Mouse (Mus musculus) testis, adult 2 months (tissue): ENCODE data around the gene F10. TPM values are rescaled to one million over a fixed set of nuclear protein-coding genes. Genes with fewer than 3 reads are reported as not detected.

Experiments
- H3K27ac ChIP-seq: fragments of 200-500 bp; 2 replicates; pipeline ENCODE4 v1.5.1; 2012; ENCODE audit warnings: low read depth, low read length; ENCODE audit not compliant: control insufficient read depth, insufficient read depth
- H3K27me3 ChIP-seq: fragments of 200-500 bp; 2 replicates; pipeline ENCODE4 v1.6.1; 2012; ENCODE audit warnings: mild to moderate bottlenecking, low read length, moderate library complexity; ENCODE audit not compliant: control insufficient read depth, insufficient read depth
- H3K36me3 ChIP-seq: fragments of 200-500 bp; 2 replicates; pipeline ENCODE4 v1.6.1; 2012; ENCODE audit warnings: mild to moderate bottlenecking, low read length; ENCODE audit not compliant: control insufficient read depth, insufficient read depth
- H3K4me1 ChIP-seq: fragments of 200-500 bp; 2 replicates; pipeline ENCODE4 v1.6.1; 2012; ENCODE audit warnings: low read length; ENCODE audit not compliant: control insufficient read depth, insufficient read depth
- H3K4me3 ChIP-seq: fragments of 200-500 bp; 2 replicates; pipeline ENCODE4 v1.5.1; 2012; ENCODE audit warnings: low read depth, mild to moderate bottlenecking, low read length, moderate library complexity, mixed read lengths; ENCODE audit not compliant: control insufficient read depth
- CTCF ChIP-seq: fragments of 200-500 bp; IDR thresholded peaks from 2 replicates; pipeline ENCODE4 v1.5.1; 2012; ENCODE audit warnings: low read depth, mild to moderate bottlenecking, inconsistent platforms, low read length, moderate library complexity; ENCODE audit not compliant: control insufficient read depth, insufficient read depth, insufficient replicate concordance
- POLR2A ChIP-seq: fragments of 200-500 bp; IDR thresholded peaks from 2 replicates; pipeline ENCODE4 v1.6.1; 2012; ENCODE audit warnings: low read depth, mild to moderate bottlenecking, inconsistent platforms, low read length, moderate library complexity; ENCODE audit not compliant: control insufficient read depth
- polyA plus RNA-seq: library from polyadenylated mRNA; depleted of rRNA; stranded (reverse); fragments of >200 nt; gene quantifications from 2 replicates; pipeline ENCODE4 v1.2.3, GENCODE M21; 2012

F10 gene
- polyA plus RNA-seq, 1 experiment = 0.86 TPM

DNA sequence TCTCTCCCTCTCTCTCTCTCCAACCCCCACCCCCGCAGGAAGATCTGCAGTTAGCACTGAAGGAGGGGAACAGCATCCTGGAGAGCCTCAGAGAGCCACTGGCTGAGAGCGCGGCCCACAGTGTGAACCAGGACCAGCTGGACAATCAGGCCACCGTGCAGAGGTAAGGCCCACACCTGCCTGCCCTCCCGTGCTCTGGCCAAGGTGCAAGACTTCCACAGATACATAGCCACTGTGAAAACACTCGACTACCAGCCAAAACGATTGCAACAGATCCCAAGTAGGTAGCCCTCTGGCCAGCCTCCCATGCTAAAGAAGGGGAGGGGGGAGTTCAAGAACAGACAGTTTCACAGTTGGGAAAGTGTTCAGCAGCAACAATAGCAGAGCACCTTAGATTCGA, 38.8 kb upstream of the F10 start:
- Histone ChIP-seq H3K4me3 (no peak overlapping the region), H3K27ac (no peak overlapping the region), H3K27me3 (no peaks in the 10 kb centered on the region), H3K4me1 (no peaks in the 10 kb centered on the region), H3K36me3 (no peaks in the 10 kb centered on the region)
- TF ChIP-seq POLR2A (no peak), CTCF (no peak)

DNA sequence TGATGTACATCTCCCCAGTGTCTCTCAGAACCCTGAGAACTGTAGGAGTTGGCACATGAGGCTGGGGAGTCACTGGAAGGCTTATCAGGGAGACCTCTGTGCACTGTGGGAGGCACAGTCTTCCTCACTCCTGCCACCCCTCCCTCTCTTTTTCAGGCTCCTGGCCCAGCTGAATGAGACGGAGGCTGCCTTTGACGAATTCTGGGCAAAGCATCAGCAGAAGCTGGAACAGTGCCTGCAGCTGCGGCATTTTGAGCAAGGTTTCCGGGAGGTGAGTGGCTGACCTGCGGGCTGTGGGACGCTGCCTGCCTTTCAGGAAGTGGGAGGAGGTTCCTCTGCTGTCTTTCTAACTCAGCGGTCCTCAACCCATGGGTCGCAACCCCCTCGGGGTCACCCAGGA, 37.3 kb upstream of the F10 start:
- H3K4me1 ChIP-seq = no peaks in the 10 kb centered on the region
- TF ChIP-seq POLR2A (no peak), CTCF (no peak)
- H3K4me3 ChIP-seq = no peak overlapping the region
- H3K36me3 ChIP-seq = no peaks in the 10 kb centered on the region
- H3K27ac ChIP-seq = no peak overlapping the region
- H3K27me3 ChIP-seq = no peaks in the 10 kb centered on the region

DNA sequence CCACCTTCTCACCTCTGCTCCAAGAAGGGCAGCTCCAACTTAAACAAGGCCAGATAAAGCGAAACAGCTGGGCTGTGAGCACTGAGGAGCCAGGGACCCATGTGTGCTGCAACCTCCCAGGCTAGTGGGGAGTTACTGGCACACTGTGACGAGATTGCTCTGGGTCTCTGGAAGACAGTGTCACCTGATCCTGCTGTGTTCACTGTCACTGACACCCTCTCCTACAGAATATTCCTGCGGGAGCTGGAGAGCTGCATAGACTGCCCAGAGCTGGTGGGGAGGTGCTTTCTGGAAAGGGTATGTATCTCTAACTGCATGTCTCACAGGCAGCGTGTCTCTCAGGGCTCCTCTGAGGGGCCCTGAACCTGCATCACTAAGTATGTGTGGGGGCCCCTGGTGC, 29.6 kb upstream of the F10 start:
- H3K36me3 ChIP-seq = no peaks in the 10 kb centered on the region; the same call in 1 of the 2 replicates
- TF ChIP-seq POLR2A = no peak
- no peak for TF ChIP-seq CTCF
- H3K4me1 ChIP-seq = no peaks in the 10 kb centered on the region
- H3K4me3 ChIP-seq = no peak overlapping the region
- H3K27ac ChIP-seq = no peak overlapping the region
- H3K27me3 ChIP-seq = no peaks in the 10 kb centered on the region

DNA sequence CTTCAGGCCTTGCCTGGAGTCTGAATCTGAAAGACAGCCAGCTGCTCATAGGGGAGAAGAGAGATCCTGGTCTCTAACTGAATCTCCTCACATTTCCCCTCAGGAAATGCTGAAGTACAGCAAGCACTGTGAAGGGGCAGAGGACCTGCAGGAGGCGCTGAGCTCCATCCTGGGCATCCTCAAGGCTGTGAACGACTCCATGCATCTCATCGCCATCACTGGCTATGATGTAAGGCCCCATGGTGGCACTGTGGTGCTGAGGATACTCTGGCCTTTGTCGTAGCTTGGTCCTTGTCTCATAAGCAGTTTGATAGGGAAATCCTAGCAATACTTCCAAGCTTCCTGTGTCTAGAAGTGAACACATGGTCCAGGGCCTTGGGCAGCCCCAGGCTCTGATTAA, 26.8 kb upstream of the F10 start:
- H3K4me3 ChIP-seq = no peak overlapping the region
- no peaks in the 10 kb centered on the region for H3K27me3 ChIP-seq
- H3K27ac ChIP-seq = no peak overlapping the region
- TF ChIP-seq CTCF = no peak; the same call in 1 of the 2 replicates
- no peak for TF ChIP-seq POLR2A
- no peaks in the 10 kb centered on the region; the same call in 1 of the 2 replicates for H3K36me3 ChIP-seq
- H3K4me1 ChIP-seq = no peaks in the 10 kb centered on the region

DNA sequence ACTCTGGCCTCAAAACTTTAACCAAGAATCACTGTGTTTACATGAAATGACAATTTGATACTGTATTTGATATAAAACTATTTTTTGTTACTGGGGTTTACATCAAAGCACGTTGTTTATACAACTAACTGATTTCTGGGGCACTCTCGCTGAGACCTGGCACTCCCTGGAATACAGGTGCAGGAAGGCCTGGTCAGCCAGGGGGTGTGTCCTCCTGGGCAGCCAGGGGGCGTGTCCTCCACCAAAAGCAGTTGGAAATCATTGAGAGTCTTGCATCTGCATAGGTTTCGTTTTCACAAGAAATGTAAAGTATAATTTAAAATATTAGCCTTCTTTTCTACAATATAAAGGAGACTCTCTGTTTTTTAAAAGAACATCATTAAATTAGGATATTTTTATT, 17.5 kb upstream of the F10 start:
- Histone ChIP-seq H3K36me3 (no peaks in the 10 kb centered on the region), H3K27me3 (no peaks in the 10 kb centered on the region), H3K27ac (no peak overlapping the region), H3K4me3 (no peak overlapping the region), H3K4me1 (no peaks in the 10 kb centered on the region)
- TF ChIP-seq POLR2A (no peak), CTCF (no peak)

DNA sequence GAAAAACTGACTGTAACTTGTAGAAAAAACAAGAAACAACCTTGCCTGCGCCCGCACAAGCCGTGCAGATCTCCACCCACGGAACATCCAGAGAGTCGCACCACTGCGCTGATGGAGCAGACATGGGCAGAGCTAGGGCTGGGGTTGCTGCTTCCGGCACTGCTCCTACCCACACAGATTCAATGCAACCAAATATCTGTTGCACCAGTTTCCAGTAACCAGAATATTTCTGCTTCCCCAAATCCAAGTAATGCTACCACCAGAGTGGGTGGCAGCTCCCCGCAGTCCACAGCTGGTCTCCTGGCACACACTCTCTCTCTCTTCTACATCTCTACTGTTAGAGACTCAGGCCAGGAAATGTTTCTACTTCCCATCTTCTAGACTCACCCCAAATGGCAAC, 15.3 kb upstream of the F10 start:
- Histone ChIP-seq H3K4me3 (no peak overlapping the region), H3K27me3 (no peaks in the 10 kb centered on the region), H3K27ac (no peak overlapping the region), H3K36me3 (no peaks in the 10 kb centered on the region), H3K4me1 (no peaks in the 10 kb centered on the region; the same call in 1 of the 2 replicates)
- TF ChIP-seq CTCF (no peak), POLR2A (no peak)

DNA sequence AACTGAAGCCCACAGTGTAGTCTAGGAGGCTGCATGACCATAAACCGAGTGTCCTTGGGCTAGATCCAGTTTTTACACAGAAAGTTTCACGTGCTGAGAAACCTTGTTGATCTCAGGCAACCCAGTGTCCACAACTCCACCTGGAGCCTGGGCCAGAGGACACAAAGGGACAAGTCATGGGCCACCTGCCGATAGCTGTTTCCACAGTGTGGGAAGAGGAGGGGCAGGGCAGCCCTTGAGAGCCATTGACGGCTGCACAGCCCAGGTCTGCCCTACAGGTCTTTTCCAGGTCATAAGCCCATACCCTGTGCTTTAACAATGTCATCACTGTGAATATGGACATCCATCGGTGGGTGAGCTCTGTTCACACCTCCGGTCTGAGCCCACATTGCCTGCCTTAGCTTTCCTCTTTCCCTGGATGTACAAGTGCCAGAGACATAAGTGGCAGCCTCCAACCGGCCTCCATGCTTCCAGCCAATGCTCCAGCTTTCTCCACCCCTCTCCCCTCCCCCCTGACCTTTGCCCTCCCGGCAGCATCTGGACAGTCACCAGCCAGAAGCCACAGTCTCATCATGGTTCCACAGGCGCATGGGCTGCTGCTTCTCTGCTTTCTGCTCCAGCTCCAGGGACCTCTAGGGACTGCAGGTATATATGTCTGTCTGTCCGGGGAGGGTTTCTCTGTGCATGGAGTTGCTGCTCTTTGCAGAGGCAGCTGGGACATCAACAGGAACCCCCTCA, 11.5 kb upstream of the F10 start, which contains the start of gene F7:
Gene F7, plus strand, starts transcription at position 548 of the 738 bp plus-strand sequence.
- TF ChIP-seq POLR2A = no peak
- TF ChIP-seq CTCF = no peak
- Histone ChIP-seq H3K4me1 (peaks cover 3% of the 10 kb centered on the region), H3K27ac (no peak within 1 kb of the TSS), H3K36me3 (no peaks in the 10 kb centered on the region), H3K27me3 (no peaks in the 10 kb centered on the region), H3K4me3 (no peak within 1 kb of the TSS)
